Mouse (Mus musculus): ENCODE measurements around the gene Adss.

- TF ChIP-seq CTCF (IDR thresholded peaks at IDR 0.05; ENCODE audit: low read depth, low read length) (no peak), GATA1 (IDR thresholded peaks at IDR 0.05; ENCODE audit: borderline replicate concordance, low read length) (no peak), POLR2AphosphoS5 (IDR thresholded peaks at IDR 0.05; ENCODE audit: insufficient replicate concordance, low read depth, low read length) (no peak), GATA2 (IDR thresholded peaks at IDR 0.05; ENCODE audit: borderline replicate concordance, low read depth, low read length) (no peak), TAL1 (conservative IDR thresholded peaks at IDR 0.05; ENCODE audit: low read depth, low read length) (no peak)
Measured at GRCm38 (mm10) chr1:177731973-177732372, 64.3 kb downstream of the Adss start.

All from G1E (cell line).